Mouse (Mus musculus) left cerebral cortex, postnatal 36 days (tissue): ENCODE results near the gene Fam131b. TPM values are rescaled to one million over a fixed set of nuclear protein-coding genes. Genes with fewer than 3 reads are reported as not detected.

Source experiments
- DNase-seq, 2 experiments: peaks; one replicate each; pipeline ENCODE4 v3.0.0; 2021 to 2022; ENCODE audit warnings: low spot score in 2 of 2, mixed read lengths in 1 of 2
- intact Hi-C: fragments of 180-260 bp; cut with DNase I; formaldehyde crosslinking; loops from one replicate; pipeline ENCODE4 v1.15.1; 2025
- total RNA-seq, 2 experiments: library from RNA; stranded (reverse); gene quantifications; 2 replicates each; pipeline ENCODE4 v1.2.3; 2021

Gene Fam131b
- total RNA-seq, 2 experiments from 2014 or later = 112 to 133 TPM

DNA sequence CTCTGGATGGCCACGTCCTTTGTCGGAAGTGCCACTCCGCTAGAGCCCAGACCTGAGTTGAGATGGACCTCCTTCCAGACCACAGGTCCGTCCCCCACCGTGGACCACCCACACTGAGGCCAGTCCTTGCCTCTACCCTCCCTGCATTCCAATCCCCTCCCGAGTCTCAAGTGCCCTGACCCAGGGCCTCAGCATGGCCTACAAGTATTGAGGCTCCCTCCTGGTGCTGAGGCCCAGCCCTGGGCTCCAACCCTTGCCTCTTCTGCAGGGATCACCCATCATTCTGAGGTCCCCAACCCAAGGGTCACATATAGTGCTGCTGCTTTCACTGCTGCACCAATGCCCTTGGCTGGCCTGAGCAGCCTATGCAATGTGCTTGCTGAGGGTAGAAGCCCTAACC lies 33.5 kb upstream of the Fam131b start:
- intact Hi-C loops = no loop called here
- DNase-seq = no peak

DNA sequence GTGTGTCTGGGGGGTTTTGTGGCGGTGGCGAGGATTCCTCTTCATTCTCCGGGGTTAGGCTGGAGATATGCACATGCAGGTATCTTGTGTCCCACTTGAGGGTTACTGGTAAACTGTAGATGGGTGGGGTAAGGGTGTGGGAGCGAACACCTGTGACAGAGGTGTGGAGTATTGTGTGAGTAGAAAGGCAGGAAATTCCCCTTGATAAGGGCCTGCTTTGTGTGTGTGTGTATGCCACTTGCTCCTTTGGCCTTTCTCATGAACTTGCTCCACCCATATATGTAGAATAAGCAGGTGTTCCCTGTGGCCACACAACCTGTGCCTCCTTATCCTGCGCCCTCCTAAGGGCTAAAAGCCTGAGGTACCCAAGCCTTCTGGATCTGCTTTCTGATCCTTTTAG lies 32.5 kb upstream of the Fam131b start:
- no peak for DNase-seq
- intact Hi-C loops = no loop called here

DNA sequence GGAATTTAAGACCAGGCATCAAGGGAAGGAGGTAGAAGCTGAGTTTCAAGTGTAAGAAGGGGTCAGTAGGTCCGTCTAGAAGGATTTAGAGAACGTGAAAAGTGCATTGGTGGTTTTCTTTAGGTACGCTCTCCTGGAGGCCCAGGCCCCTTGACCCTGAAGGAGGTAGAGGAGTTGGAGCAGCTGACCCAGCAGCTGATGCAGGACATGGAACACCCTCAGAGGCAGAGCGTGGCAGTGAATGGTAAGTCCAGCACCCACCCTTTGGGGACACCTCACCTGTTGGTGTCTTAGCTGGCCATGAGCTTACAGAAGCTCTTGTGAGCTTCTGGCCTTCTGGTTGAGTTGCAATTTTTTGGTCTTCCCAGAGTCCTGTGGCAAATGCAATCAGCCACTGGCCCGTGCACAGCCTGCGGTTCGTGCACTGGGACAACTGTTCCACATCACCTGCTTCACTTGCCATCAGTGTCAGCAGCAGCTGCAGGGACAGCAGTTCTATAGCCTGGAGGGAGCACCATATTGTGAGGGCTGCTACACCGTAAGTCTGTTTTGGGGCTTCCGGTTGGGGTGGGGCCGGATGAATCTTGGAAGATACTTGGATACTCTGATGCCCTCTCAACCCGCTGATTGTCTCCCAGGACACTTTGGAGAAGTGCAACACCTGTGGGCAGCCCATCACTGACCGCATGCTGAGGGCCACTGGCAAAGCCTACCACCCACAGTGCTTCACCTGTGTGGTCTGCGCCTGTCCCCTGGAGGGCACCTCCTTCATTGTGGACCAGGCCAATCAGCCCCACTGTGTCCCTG lies 31.6 kb upstream of the Fam131b start:
- no peak for DNase-seq
- intact Hi-C loops = no loop called here

DNA sequence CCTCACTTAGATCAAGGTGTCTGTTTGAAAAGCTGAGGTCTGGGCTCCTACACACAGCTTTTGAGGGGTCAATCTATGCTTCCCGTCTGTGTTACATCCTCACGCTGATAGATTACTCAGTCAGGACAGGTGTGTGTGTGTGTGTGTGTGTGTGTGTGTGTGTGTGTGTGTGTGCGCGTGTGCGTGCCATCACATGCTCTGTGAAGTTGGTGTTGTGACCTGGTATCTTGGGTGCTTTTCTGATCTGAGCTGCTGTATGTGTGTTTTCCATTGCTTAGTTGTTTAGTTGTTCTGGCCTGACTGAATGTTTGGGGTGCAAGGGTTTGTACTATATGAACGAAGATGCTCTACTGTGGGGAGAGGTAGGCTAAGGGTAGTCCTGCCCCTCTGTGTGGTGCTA lies 30.9 kb upstream of the Fam131b start:
- intact Hi-C loops = no loop called here

DNA sequence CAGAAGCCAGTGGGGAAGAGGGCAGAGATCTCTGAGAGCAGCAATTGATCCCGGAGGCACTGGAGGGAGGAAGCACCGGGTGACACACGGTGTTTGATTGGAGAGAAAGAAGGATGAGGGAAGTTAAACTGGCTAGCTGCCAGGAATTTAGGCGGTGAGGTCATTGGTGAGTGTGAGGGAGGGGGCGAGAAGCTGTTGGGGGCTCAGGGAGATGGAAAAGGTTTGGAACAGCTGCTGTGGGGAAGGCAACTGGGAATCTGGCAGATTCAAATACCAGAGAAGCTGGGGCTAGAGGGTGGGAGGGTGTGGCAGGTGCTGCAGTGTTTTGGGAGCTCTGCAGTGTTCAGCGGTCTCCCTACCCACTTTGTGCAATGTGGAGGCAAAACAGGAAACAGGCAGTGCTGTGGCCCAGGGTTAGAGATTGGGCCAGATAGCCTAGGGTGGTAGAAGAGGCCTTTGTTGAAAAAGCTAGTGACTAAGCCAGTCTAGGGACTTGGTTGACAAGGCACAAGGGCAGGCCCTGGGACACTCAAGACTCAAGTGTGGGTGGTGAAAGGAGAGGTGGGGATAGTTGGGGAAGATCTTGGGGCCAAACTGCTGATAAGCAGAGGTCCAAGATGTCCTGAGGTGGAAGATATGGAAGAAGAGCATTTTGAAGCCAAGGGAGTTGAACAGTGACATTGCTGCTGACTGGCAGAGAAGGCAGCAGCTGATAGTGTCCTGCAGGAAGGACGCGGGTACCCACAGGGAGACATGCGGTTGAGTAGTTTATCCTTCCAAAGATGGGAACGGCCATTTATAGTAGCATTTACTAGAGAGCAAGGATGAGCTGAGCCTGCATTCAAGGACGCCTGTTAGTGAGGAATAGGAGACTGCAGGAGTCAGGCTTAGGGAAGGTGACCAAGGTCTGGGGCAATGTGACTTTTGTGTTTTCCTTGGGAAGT lies 29.9 kb upstream of the Fam131b start:
- intact Hi-C loops = no loop called here
- DNase-seq = no peak

More for the DNA sequence above, 30.9 kb upstream of the Fam131b start:
- no peak for DNase-seq

DNA sequence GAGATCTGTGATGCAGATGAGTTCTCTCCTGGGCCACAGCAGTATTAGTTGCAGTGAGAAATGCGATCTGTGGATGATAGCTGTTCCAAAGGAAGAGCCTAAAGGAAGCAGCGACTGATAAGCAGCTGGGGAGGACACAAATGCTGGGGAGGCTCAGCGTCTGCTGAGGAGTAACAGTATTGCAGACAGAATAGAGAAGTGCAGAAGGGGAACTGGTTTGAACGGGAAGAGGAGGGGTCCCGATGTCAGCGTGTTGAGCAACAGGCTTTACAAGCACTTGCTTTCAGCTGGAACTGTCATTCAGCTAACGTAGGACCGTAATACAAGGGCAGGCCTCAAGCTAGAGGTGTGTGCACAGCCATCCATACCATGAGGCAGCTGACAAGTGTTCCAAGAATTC lies 28.7 kb upstream of the Fam131b start:
- intact Hi-C loops = no loop called here
- no peak for DNase-seq

DNA sequence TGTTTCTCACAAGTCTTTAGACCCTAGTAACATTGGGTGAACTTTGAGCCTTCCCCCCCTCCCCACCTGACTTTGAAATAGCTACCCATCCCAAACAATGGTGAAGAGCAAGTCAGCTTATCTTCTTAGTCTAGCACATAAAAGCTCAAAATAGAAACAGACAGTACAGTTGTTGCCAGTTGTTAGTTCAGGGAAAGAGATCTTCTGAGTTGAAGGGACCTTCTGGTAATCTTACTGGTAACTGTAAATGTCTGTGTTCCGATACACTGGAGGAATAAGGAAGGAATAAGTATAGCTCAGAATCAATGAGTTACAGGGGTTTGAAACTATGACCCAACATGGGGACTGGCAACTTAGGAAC lies 28.0 kb upstream of the Fam131b start:
- no peak for DNase-seq
- intact Hi-C loops = no loop called here

DNA sequence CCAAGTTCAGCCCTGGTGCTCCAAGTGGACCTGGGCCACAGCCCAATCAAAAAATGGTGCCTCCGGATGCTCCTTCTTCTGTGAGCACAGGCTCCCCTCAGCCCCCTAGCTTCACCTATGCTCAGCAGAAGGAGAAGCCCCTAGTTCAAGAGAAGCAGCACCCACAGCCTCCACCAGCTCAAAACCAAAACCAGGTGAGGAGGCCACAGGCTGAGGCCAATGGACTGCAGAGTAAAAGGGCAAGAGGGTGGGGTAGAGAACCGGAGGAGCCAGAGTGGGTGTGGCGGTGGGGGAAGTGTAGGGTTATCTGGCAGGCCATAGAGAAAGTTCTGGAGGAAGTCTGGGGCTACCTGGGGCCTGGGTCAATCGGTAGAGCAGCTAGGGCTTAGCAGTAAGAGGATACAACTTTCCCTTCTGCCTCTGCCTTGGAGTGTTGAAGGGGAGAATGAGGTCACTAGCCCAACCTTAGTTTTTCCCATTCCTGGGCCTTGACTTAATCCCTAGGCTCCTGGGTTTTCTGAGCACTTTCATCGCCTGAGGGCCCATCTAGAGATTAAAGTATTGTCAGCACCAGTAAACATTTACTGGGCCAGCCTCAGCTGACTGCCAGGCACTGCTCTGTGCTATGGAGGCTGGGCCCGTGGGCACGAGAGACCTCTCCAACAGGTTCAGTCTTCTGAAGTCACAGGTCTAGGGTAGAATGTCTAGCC lies 27.5 kb upstream of the Fam131b start:
- intact Hi-C loops = no loop called here
- DNase-seq = no peak

DNA sequence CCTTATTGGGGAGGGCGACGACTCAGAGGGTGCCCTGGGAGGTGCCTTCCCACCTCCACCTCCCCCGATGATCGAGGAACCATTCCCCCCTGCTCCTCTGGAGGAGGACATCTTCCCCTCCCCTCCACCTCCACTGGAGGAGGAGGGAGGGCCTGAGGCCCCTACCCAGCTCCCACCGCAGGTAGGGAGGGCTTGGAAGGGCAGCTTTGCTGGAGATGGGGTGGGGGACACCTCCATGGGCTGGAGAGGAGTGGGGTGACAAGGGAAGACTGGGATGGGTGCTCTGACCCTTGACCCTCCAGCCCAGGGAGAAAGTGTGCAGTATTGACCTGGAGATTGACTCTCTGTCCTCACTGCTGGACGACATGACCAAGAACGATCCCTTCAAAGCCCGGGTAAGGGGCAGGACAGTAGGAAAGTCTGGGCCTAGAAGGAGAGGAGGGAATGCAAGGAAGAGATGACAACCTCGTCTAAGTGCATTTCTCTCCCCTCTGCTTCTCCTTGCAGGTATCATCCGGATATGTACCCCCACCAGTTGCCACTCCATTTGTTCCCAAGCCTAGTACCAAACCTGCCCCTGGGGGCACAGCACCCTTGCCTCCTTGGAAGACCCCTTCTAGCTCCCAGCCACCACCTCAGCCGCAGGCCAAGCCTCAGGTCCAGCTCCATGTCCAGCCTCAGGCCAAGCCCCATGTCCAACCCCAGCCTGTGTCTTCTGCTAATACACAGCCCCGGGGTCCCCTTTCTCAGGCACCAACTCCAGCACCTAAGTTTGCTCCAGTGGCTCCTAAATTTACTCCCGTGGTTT lies 26.7 kb upstream of the Fam131b start:
- DNase-seq = no peak
- intact Hi-C loops = no loop called here

DNA sequence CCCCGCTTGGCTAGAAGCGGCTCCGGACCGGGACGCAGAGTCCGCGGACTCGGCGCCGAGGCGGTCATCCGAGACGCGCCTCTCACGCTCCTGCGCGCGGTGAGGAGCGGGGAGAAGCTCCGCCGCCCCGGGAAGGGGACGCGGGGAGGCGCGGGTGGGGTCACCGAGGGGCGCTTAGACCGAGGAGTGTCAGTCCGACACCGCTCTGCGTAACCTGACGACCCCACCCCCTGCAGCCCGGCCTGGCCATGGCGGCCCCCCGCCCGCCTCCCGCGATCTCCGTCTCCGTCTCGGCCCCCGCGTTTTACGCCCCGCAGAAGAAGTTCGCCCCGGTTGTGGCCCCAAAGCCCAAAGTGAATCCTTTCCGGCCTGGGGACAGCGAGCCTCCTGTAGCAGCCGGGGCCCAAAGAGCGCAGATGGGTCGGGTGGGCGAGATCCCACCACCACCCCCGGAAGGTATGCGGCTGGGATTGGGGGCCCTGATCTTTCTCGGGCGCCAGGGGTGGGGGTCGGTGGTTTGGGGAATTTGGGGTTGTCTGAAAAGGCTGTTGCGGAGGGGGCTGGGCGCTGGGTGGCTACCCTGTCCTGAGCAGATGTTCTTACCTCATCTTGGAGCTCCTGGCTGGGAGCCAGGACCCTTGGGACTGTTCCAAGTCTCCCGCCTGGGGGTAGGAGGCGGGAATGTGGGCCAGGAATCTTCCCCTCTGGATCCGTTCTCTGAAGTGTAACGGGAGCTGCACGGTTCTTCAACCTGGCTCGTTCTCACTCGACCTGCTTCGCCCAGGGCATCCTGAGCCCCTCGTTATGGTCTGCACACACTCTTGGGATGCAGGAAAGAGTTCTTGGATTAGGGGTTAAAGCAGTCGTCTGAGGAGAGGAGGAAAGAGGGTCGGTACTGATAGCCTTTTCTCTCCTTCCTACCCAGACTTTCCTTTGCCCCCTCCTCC lies 25.9 kb upstream of the Fam131b start:
- intact Hi-C loops = no loop called here
- DNase-seq = peak; percentile 69 to 70

DNA sequence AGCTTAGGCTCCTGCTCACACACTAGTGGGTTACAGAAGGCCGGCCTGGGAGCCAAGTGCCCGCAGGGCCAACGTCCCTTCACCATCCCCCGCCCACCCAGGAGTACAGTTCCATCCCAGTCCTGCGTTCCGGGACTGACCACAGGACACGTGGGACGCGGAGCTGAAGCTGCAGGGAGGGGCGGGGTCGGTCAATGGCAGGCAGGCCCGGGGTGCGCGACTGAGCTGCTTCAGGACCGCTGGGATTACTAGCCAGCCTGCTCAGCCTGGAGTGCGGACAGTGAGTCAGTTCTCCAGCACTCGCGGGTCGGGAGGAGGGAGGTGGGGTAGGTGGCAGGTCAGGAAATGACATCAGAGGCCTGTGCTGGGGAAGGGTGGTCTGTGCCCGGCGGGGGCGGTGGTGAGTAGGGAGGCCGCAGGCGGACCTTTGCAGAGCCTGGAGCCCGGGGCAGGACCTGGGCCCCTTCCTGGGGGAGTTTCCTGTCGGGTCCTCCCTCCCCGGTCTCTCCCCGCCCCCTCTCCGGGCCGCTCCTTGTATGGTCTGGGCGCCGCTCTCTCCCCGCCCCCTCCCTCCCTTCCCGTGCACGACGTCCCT lies 25.1 kb upstream of the Fam131b start, which contains the start of gene Zyx:
TSS of gene Zyx (plus strand) at position 205 of the 595 bp plus-strand sequence.
- peak; percentile 82 to 83 for DNase-seq
- intact Hi-C loops = loop anchor here (1.0 to 2.0 kb wide), 3 partner anchors 23 to 30 kb away; partner anchors contain the start of genes Epha1 and Fam131b

DNA sequence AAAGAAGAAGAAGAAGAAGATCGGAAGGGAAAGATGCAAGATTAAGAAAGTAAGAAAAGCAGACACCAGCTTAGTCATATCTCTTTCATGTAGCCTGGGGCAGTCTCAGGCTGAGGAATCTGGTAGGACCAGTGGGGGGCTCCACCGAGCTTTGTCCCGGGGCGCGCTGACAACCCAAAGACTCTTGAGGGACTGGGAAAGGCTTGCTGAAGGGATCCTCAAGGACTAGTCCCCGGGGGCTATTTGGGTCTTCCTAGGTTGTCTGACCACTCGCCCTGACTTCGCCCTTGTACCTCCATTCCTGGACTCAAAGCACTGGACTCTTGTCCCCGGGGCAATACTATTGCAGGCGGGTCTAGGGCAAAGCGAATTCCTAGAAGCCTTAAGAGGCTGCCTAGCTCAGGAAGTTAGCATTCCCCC lies 24.6 kb upstream of the Fam131b start:
- peak; percentile 57 to 74 for DNase-seq
- intact Hi-C loops = loop anchor here (1.0 to 2.0 kb wide), 3 partner anchors 24 to 30 kb away; partner anchors contain the start of genes Epha1 and Fam131b

DNA sequence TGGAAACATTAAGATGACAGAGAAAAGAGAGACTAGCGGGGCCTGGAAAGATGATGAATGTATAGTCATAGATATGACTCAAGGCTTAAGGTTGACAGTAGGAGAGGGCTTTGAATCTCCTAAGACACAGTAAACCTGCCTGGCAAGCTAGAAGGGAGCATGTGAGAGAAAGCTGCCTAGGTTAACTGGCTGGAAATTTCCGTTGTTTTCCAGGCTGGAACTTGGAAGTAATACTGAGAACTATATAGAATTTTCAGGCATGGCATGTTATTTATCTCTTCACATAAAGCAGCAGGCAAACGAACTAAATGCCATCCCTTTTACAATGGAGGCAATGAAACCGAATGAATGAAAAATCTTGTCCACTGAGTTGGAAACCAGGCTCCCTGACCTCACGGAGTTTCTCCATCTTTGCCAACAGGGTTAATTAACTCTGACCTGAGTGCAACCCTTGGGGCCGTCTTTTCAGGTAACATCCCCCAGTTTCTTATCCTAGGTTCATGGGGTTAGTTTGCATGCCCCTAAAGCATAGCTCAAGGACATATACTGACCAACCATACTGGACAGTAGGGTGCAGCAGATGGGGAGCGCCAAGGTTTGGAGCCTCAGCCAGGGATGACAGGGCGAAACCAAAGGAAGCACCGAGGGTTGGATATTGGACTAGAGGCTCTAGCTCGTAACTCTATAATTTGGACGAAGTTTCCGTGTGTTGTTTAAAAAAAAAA lies 24.0 kb upstream of the Fam131b start:
- intact Hi-C loops = loop anchor here (1.0 to 2.0 kb wide), 3 partner anchors 24 to 31 kb away; partner anchors contain the start of genes Epha1 and Fam131b
- DNase-seq = no peak

DNA sequence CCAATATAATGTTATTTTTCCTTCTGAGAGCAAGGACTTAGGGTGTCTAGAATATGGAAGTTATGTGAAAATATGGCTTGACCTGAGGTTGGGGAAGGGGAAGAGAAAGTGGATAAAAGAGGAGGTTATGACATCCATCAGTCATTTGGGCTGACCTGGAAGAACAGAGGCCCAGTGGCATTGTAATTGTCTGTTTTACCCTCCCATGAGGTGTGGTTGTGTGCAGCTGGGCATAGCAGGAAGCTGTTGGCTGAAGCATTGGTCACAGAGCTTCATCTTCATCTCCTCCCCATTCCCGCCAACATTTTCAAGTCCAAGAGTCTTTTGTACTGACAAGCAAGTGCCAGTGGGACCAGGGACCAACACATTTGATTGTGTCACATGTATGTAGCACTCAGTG lies 19.8 kb upstream of the Fam131b start:
- intact Hi-C loops = no loop called here
- no peak for DNase-seq

DNA sequence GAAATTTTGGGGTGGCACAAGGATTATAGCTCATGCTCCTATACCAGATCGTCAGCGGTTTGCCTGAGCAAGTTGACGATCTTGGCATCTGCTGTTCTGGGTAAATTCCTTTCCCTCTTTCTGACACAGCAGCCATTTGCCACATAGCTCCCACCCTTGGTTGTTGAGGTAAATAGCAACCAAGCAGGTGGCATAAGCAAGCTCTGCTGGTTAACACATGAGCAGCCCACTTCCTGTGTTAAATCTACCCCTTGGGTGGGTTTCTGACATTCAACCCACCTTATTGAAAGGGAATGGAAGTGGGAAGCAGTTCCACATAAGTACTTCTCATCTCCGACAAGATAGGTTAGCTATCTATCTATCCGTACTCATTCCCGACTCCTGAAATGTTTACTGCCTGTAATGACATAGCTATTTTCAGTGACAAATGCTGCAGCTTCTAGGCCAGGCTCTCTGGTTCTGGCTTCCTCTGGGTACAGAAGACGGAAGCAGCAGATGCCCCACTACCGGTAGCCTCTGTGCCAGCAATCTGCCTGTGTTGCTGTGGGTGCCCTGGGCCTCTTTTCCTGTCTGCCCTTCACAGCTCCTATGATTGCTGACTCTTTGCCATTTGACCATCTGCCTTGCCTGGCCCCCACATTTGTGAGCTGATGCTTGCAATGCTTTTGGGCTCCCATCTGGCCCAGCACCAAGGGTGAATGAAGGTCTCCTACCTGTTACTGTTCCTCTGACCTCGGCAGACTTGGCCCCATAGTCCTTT lies 19.1 kb upstream of the Fam131b start:
- DNase-seq = no peak
- intact Hi-C loops = no loop called here

DNA sequence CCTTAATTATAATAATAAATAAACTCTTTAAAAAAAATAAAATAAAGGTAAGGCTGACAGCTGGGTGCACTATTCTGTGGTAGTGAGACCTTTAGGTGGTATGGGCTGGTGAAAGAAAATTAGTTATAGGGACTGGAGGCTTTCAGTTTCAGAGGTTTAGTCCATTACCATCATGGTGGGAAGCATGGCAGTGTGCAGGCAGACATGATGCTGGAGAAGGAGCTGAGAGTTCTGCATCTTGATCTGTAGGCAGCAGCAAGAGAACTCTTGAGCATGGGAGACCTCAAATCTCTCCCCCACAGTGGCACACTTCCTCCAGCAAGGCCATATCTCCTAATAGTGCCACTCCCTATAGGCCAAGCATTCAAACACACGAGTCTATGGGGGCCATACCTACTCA lies 17.7 kb upstream of the Fam131b start:
- intact Hi-C loops = no loop called here
- no peak for DNase-seq
